Mouse (Mus musculus): ENCODE results near the gene Ccdc120. TPM values are rescaled to one million over a fixed set of nuclear protein-coding genes. Genes with fewer than 3 reads are reported as not detected.
"Not testable (repeated sequence)": the region's sequence is repeated elsewhere in the genome, so short reads cannot be mapped to it uniquely, and the experiment has no call there.

Gene Ccdc120
- polyA plus RNA-seq, 2 experiments: 14.9 to 25.7 TPM

- 0 out of 2 replicates have a peak, but pooled peaks have one; percentile 9 for ATAC-seq (ENCODE audit: low FRiP score, low read depth)
- Histone ChIP-seq H3K4me2 (replicated peaks; ENCODE audit: low read depth, low read length, severe bottlenecking) (peak overlapping the region; percentile 44), H3K4me3 (replicated peaks; ENCODE audit: low read length) (peak overlapping the region; percentile 35)
- H3K9me3 ChIP-seq (ENCODE audit: control insufficient read depth, low read length); H3K4me1 ChIP-seq (ENCODE audit: control insufficient read depth, insufficient read depth, low read length); H3K27ac ChIP-seq (replicated peaks; ENCODE audit: low read depth, low read length); H3K36me3 ChIP-seq (ENCODE audit: control insufficient read depth, insufficient read depth, low read length); DNase-seq (ENCODE audit: low spot score); H3K9ac ChIP-seq (ENCODE audit: low read depth, low read length, severe bottlenecking); H3K27me3 ChIP-seq (ENCODE audit: control insufficient read depth, insufficient read depth, low read length): not testable (repeated sequence)
- WGBS: 27% methylated on average over 5 of the region's 12 CpGs
These were observed 37.0 kb downstream of the Ccdc120 start for GRCm38 (mm10) chrX:7713764-7714134.

- Histone ChIP-seq H3K9ac (ENCODE audit: low read depth, low read length, severe bottlenecking) (peak within 1 kb of the TSS; percentile 61), H3K36me3 (ENCODE audit: control insufficient read depth, insufficient read depth, low read length) (no peaks in the 10 kb centered on the region), H3K9me3 (ENCODE audit: control insufficient read depth, low read length) (no peaks in the 10 kb centered on the region), H3K27me3 (ENCODE audit: control insufficient read depth, insufficient read depth, low read length) (no peaks in the 10 kb centered on the region), H3K4me3 (replicated peaks; ENCODE audit: low read length) (peak within 1 kb of the TSS; percentile 55), H3K4me1 (ENCODE audit: control insufficient read depth, insufficient read depth, low read length) (no peaks in the 10 kb centered on the region), H3K4me2 (replicated peaks; ENCODE audit: low read depth, low read length, severe bottlenecking) (peak within 1 kb of the TSS; percentile 53), H3K27ac (replicated peaks; ENCODE audit: low read depth, low read length) (0 out of 2 replicates have a peak within 1 kb of the TSS, but pooled peaks have one; percentile 33)
- peak; percentile 98 for ATAC-seq (ENCODE audit: low FRiP score, low read depth)
- WGBS: 20% methylated on average over 33 of the region's 33 CpGs
- DNase-seq (ENCODE audit: low spot score): peak; percentile 92
- TF ChIP-seq POLR2A (IDR thresholded peaks at IDR 0.05; ENCODE audit: borderline replicate concordance, extremely low read depth, insufficient read depth, insufficient read length): no peak
These were observed 53.7 kb downstream of the Ccdc120 start, which contains the start of gene Gpkow for GRCm38 (mm10) chrX:7696954-7697381. Gene Gpkow, plus strand, starts transcription at chrX:7697131.

- Histone ChIP-seq H3K4me3 (replicated peaks; ENCODE audit: low read length) (peak overlapping the region; percentile 55), H3K9ac (ENCODE audit: low read depth, low read length, severe bottlenecking) (no peak overlapping the region), H3K36me3 (ENCODE audit: control insufficient read depth, insufficient read depth, low read length) (no peaks in the 10 kb centered on the region), H3K4me1 (ENCODE audit: control insufficient read depth, insufficient read depth, low read length) (no peaks in the 10 kb centered on the region), H3K9me3 (ENCODE audit: control insufficient read depth, low read length) (no peaks in the 10 kb centered on the region), H3K4me2 (replicated peaks; ENCODE audit: low read depth, low read length, severe bottlenecking) (peak overlapping the region; percentile 31), H3K27ac (replicated peaks; ENCODE audit: low read depth, low read length) (no peak overlapping the region), H3K27me3 (ENCODE audit: control insufficient read depth, insufficient read depth, low read length) (no peaks in the 10 kb centered on the region)
- 49% methylated on average over 6 of the region's 6 CpGs for WGBS
- ATAC-seq (ENCODE audit: low FRiP score, low read depth) (0 out of 2 replicates have a peak, but pooled peaks have one; percentile 5), DNase-seq (ENCODE audit: low spot score) (no peak)
- no peak for TF ChIP-seq POLR2A (IDR thresholded peaks at IDR 0.05; ENCODE audit: borderline replicate concordance, extremely low read depth, insufficient read depth, insufficient read length)
These were observed 54.2 kb downstream of the Ccdc120 start for GRCm38 (mm10) chrX:7696520-7696919.

- DNase-seq (ENCODE audit: low spot score): no peak
- Histone ChIP-seq H3K27me3 (ENCODE audit: control insufficient read depth, insufficient read depth, low read length) (no peaks in the 10 kb centered on the region), H3K36me3 (ENCODE audit: control insufficient read depth, insufficient read depth, low read length) (no peaks in the 10 kb centered on the region), H3K9ac (ENCODE audit: low read depth, low read length, severe bottlenecking) (no peak overlapping the region), H3K27ac (replicated peaks; ENCODE audit: low read depth, low read length) (no peak overlapping the region), H3K4me3 (replicated peaks; ENCODE audit: low read length) (no peak overlapping the region), H3K4me2 (replicated peaks; ENCODE audit: low read depth, low read length, severe bottlenecking) (no peak overlapping the region), H3K4me1 (ENCODE audit: control insufficient read depth, insufficient read depth, low read length) (no peaks in the 10 kb centered on the region), H3K9me3 (ENCODE audit: control insufficient read depth, low read length) (no peaks in the 10 kb centered on the region)
- no peak for TF ChIP-seq POLR2A (IDR thresholded peaks at IDR 0.05; ENCODE audit: borderline replicate concordance, extremely low read depth, insufficient read depth, insufficient read length)
- 42% methylated on average over 4 of the region's 4 CpGs for WGBS
- ATAC-seq (ENCODE audit: low FRiP score, low read depth): no peak
These were observed 57.8 kb downstream of the Ccdc120 start for GRCm38 (mm10) chrX:7692862-7693261.

DNA sequence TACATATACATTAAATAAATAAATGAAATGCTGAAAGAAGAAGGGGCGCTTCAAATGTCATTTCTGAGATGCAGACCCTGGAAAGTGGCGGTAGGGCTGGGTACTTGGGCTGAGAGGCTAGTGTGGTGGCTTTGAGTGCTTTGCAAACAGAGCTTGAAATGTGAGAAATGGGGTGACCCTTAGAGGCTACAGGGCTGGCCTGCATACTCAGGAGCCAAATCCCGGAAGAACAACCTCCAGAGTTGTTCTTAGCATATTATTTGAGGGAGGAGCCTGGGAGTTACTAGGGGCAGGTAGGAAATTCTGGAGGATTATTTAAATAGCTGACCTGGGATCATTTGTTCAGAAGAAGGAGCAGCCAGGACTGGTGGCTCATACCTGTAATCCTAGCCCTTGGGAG is 60.2 kb downstream of the Ccdc120 start:
- H3K4me3 ChIP-seq (replicated peaks; ENCODE audit: low read length): no peak overlapping the region
- ATAC-seq (ENCODE audit: low FRiP score, low read depth) (no peak), DNase-seq (ENCODE audit: low spot score) (no peak)
- H3K4me1 ChIP-seq (ENCODE audit: control insufficient read depth, insufficient read depth, low read length): no peaks in the 10 kb centered on the region
- H3K27me3 ChIP-seq (ENCODE audit: control insufficient read depth, insufficient read depth, low read length): no peaks in the 10 kb centered on the region
- 71% methylated on average over 3 of the region's 3 CpGs for WGBS
- no peak overlapping the region for H3K27ac ChIP-seq (replicated peaks; ENCODE audit: low read depth, low read length)
- H3K36me3 ChIP-seq (ENCODE audit: control insufficient read depth, insufficient read depth, low read length): no peaks in the 10 kb centered on the region
- TF ChIP-seq POLR2A (IDR thresholded peaks at IDR 0.05; ENCODE audit: borderline replicate concordance, extremely low read depth, insufficient read depth, insufficient read length): no peak
- H3K9me3 ChIP-seq (ENCODE audit: control insufficient read depth, low read length): no peaks in the 10 kb centered on the region
- no peak overlapping the region for H3K4me2 ChIP-seq (replicated peaks; ENCODE audit: low read depth, low read length, severe bottlenecking)
- no peak overlapping the region for H3K9ac ChIP-seq (ENCODE audit: low read depth, low read length, severe bottlenecking)

DNA sequence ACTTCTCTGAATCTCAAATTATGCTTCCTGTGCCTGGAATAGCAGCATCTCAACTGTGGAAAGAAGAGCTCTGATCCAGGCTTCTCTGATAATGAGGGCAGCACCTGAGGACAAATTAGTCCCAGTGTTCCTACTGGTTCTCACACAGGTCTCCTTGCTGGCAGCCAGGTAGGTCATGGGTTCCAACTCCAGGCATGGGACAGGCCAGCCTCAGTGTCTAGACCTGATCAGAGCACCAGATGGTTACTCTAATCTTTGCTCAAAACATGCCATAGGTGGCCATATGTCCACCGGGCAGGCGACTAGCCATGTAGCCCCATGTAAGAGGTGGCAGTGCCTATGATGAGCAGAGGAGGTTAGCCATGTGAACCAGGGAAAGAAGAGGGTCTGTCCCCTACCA is 62.4 kb downstream of the Ccdc120 start:
- H3K27me3 ChIP-seq (ENCODE audit: control insufficient read depth, insufficient read depth, low read length): no peaks in the 10 kb centered on the region
- H3K4me3 ChIP-seq (replicated peaks; ENCODE audit: low read length): no peak overlapping the region
- DNase-seq (ENCODE audit: low spot score) (no peak), ATAC-seq (ENCODE audit: low FRiP score, low read depth) (no peak)
- no peak for TF ChIP-seq POLR2A (IDR thresholded peaks at IDR 0.05; ENCODE audit: borderline replicate concordance, extremely low read depth, insufficient read depth, insufficient read length)
- H3K36me3 ChIP-seq (ENCODE audit: control insufficient read depth, insufficient read depth, low read length): no peaks in the 10 kb centered on the region
- H3K9me3 ChIP-seq (ENCODE audit: control insufficient read depth, low read length): no peaks in the 10 kb centered on the region
- H3K4me2 ChIP-seq (replicated peaks; ENCODE audit: low read depth, low read length, severe bottlenecking): no peak overlapping the region
- WGBS: 100% methylated on average over 2 of the region's 2 CpGs
- no peak overlapping the region for H3K9ac ChIP-seq (ENCODE audit: low read depth, low read length, severe bottlenecking)
- H3K4me1 ChIP-seq (ENCODE audit: control insufficient read depth, insufficient read depth, low read length): no peaks in the 10 kb centered on the region
- no peak overlapping the region for H3K27ac ChIP-seq (replicated peaks; ENCODE audit: low read depth, low read length)

Other genes starting within 250 kb of the Ccdc120 start
- gene Foxp3, start 177.3 kb downstream of the Ccdc120 start, polyA plus RNA-seq (2012; rRNA removed): 0.03 and 0.04 TPM in 2 replicates
- gene Foxp3, start 177.3 kb downstream of the Ccdc120 start, polyA plus RNA-seq (2014; fragmentation: Nextera tagmentation; extraction: Ambion mirVana): not detected in 2 replicates
- gene Ppp1r3f, start 176.6 kb downstream of the Ccdc120 start, polyA plus RNA-seq (2012; rRNA removed): 6.0 and 6.4 TPM in 2 replicates
- gene Ppp1r3f, start 176.6 kb downstream of the Ccdc120 start, polyA plus RNA-seq (2014; fragmentation: Nextera tagmentation; extraction: Ambion mirVana): 1.4 and 1.5 TPM in 2 replicates
- 23.5 and 26.8 TPM in 2 replicates for gene Ccdc22, start 145.4 kb downstream of the Ccdc120 start, polyA plus RNA-seq (2012; rRNA removed)
- 27.1 and 27.2 TPM in 2 replicates for gene Ccdc22, start 145.4 kb downstream of the Ccdc120 start, polyA plus RNA-seq (2014; fragmentation: Nextera tagmentation; extraction: Ambion mirVana)
- 0.04 TPM in 1 of 2 replicates, not detected in the other for gene Cacna1f, start 143.8 kb downstream of the Ccdc120 start, polyA plus RNA-seq (2012; rRNA removed)
- gene Cacna1f, start 143.8 kb downstream of the Ccdc120 start, polyA plus RNA-seq (2014; fragmentation: Nextera tagmentation; extraction: Ambion mirVana): 0.04 TPM in 2 replicates
- 2.0 and 2.1 TPM in 2 replicates for gene Syp, start 112.4 kb downstream of the Ccdc120 start, polyA plus RNA-seq (2012; rRNA removed)
- 0.51 and 0.72 TPM in 2 replicates for gene Syp, start 112.4 kb downstream of the Ccdc120 start, polyA plus RNA-seq (2014; fragmentation: Nextera tagmentation; extraction: Ambion mirVana)
- gene Prickle3, start 93.6 kb downstream of the Ccdc120 start, polyA plus RNA-seq (2012; rRNA removed): 23.4 and 27.5 TPM in 2 replicates
- gene Prickle3, start 93.6 kb downstream of the Ccdc120 start, polyA plus RNA-seq (2014; fragmentation: Nextera tagmentation; extraction: Ambion mirVana): 9.5 and 13.8 TPM in 2 replicates
- 196 and 259 TPM in 2 replicates for gene Plp2, start 79.5 kb downstream of the Ccdc120 start, polyA plus RNA-seq (2012; rRNA removed)
- gene Plp2, start 79.5 kb downstream of the Ccdc120 start, polyA plus RNA-seq (2014; fragmentation: Nextera tagmentation; extraction: Ambion mirVana): 190 and 201 TPM in 2 replicates
- gene Magix, start 69.7 kb downstream of the Ccdc120 start, polyA plus RNA-seq (2012; rRNA removed): 0.38 and 0.55 TPM in 2 replicates
- 0.73 and 0.87 TPM in 2 replicates for gene Magix, start 69.7 kb downstream of the Ccdc120 start, polyA plus RNA-seq (2014; fragmentation: Nextera tagmentation; extraction: Ambion mirVana)
- gene Gpkow, start 53.8 kb downstream of the Ccdc120 start, polyA plus RNA-seq (2012; rRNA removed): 20.5 and 28.9 TPM in 2 replicates
- 37.8 and 43.9 TPM in 2 replicates for gene Gpkow, start 53.8 kb downstream of the Ccdc120 start, polyA plus RNA-seq (2014; fragmentation: Nextera tagmentation; extraction: Ambion mirVana)
- gene Wdr45, start 36.6 kb downstream of the Ccdc120 start, polyA plus RNA-seq (2012; rRNA removed): 48.6 and 56.5 TPM in 2 replicates
- gene Wdr45, start 36.6 kb downstream of the Ccdc120 start, polyA plus RNA-seq (2014; fragmentation: Nextera tagmentation; extraction: Ambion mirVana): 20.4 and 25.3 TPM in 2 replicates
- 0.50 and 0.85 TPM in 2 replicates for gene Gm45208, start 28.7 kb downstream of the Ccdc120 start, polyA plus RNA-seq (2012; rRNA removed)
- 0.43 and 0.48 TPM in 2 replicates for gene Gm45208, start 28.7 kb downstream of the Ccdc120 start, polyA plus RNA-seq (2014; fragmentation: Nextera tagmentation; extraction: Ambion mirVana)
- 83.7 and 91.1 TPM in 2 replicates for gene Praf2, start 22.5 kb downstream of the Ccdc120 start, polyA plus RNA-seq (2012; rRNA removed)
- 89.4 and 92.0 TPM in 2 replicates for gene Praf2, start 22.5 kb downstream of the Ccdc120 start, polyA plus RNA-seq (2014; fragmentation: Nextera tagmentation; extraction: Ambion mirVana)
- 24.4 and 25.3 TPM in 2 replicates for gene Tfe3, start 11.7 kb upstream of the Ccdc120 start, polyA plus RNA-seq (2012; rRNA removed)
- gene Tfe3, start 11.7 kb upstream of the Ccdc120 start, polyA plus RNA-seq (2014; fragmentation: Nextera tagmentation; extraction: Ambion mirVana): 22.1 and 22.2 TPM in 2 replicates
- gene Gripap1, start 38.9 kb upstream of the Ccdc120 start, polyA plus RNA-seq (2012; rRNA removed): 60.2 and 63.0 TPM in 2 replicates
- gene Gripap1, start 38.9 kb upstream of the Ccdc120 start, polyA plus RNA-seq (2014; fragmentation: Nextera tagmentation; extraction: Ambion mirVana): 31.9 and 32.9 TPM in 2 replicates
- gene Kcnd1, start 71.4 kb upstream of the Ccdc120 start, polyA plus RNA-seq (2012; rRNA removed): 4.1 and 5.7 TPM in 2 replicates
- gene Kcnd1, start 71.4 kb upstream of the Ccdc120 start, polyA plus RNA-seq (2014; fragmentation: Nextera tagmentation; extraction: Ambion mirVana): 1.7 and 2.2 TPM in 2 replicates
- gene Otud5, start 90.5 kb upstream of the Ccdc120 start, polyA plus RNA-seq (2012; rRNA removed): 71.3 and 76.3 TPM in 2 replicates
- gene Otud5, start 90.5 kb upstream of the Ccdc120 start, polyA plus RNA-seq (2014; fragmentation: Nextera tagmentation; extraction: Ambion mirVana): 38.3 and 38.7 TPM in 2 replicates
- 9.3 and 11.8 TPM in 2 replicates for gene Pim2, start 127.4 kb upstream of the Ccdc120 start, polyA plus RNA-seq (2012; rRNA removed)
- 4.2 and 4.6 TPM in 2 replicates for gene Pim2, start 127.4 kb upstream of the Ccdc120 start, polyA plus RNA-seq (2014; fragmentation: Nextera tagmentation; extraction: Ambion mirVana)
- 74.0 and 119 TPM in 2 replicates for gene Slc35a2, start 133.1 kb upstream of the Ccdc120 start, polyA plus RNA-seq (2012; rRNA removed)
- 29.1 and 30.0 TPM in 2 replicates for gene Slc35a2, start 133.1 kb upstream of the Ccdc120 start, polyA plus RNA-seq (2014; fragmentation: Nextera tagmentation; extraction: Ambion mirVana)
- 106 and 138 TPM in 2 replicates for gene Pqbp1, start 148.4 kb upstream of the Ccdc120 start, polyA plus RNA-seq (2012; rRNA removed)
- gene Pqbp1, start 148.4 kb upstream of the Ccdc120 start, polyA plus RNA-seq (2014; fragmentation: Nextera tagmentation; extraction: Ambion mirVana): 93.0 and 105 TPM in 2 replicates
- 50.1 and 57.8 TPM in 2 replicates for gene Timm17b, start 148.5 kb upstream of the Ccdc120 start, polyA plus RNA-seq (2012; rRNA removed)
- gene Timm17b, start 148.5 kb upstream of the Ccdc120 start, polyA plus RNA-seq (2014; fragmentation: Nextera tagmentation; extraction: Ambion mirVana): 187 and 196 TPM in 2 replicates
- not detected in 2 replicates for gene Gm10491, start 156.9 kb upstream of the Ccdc120 start, polyA plus RNA-seq (2012; rRNA removed)
- gene Gm10491, start 156.9 kb upstream of the Ccdc120 start, polyA plus RNA-seq (2014; fragmentation: Nextera tagmentation; extraction: Ambion mirVana): not detected in 2 replicates
- gene Gm10490, start 158.6 kb upstream of the Ccdc120 start, polyA plus RNA-seq (2012; rRNA removed): not detected in 2 replicates
- not detected in 2 replicates for gene Gm10490, start 158.6 kb upstream of the Ccdc120 start, polyA plus RNA-seq (2014; fragmentation: Nextera tagmentation; extraction: Ambion mirVana)
- 0.93 and 0.95 TPM in 2 replicates for gene Pcsk1n, start 168.9 kb upstream of the Ccdc120 start, polyA plus RNA-seq (2012; rRNA removed)
- 0.67 and 1.3 TPM in 2 replicates for gene Pcsk1n, start 168.9 kb upstream of the Ccdc120 start, polyA plus RNA-seq (2014; fragmentation: Nextera tagmentation; extraction: Ambion mirVana)
- 0.05 and 0.10 TPM in 2 replicates for gene Eras, start 177.7 kb upstream of the Ccdc120 start, polyA plus RNA-seq (2012; rRNA removed)
- not detected in 2 replicates for gene Eras, start 177.7 kb upstream of the Ccdc120 start, polyA plus RNA-seq (2014; fragmentation: Nextera tagmentation; extraction: Ambion mirVana)
- gene Hdac6, start 197.0 kb upstream of the Ccdc120 start, polyA plus RNA-seq (2012; rRNA removed): 67.3 and 78.8 TPM in 2 replicates
- 28.1 and 32.3 TPM in 2 replicates for gene Hdac6, start 197.0 kb upstream of the Ccdc120 start, polyA plus RNA-seq (2014; fragmentation: Nextera tagmentation; extraction: Ambion mirVana)
- gene Gata1, start 227.2 kb upstream of the Ccdc120 start, polyA plus RNA-seq (2012; rRNA removed): 1.5 and 2.0 TPM in 2 replicates
- 1.3 and 1.6 TPM in 2 replicates for gene Gata1, start 227.2 kb upstream of the Ccdc120 start, polyA plus RNA-seq (2014; fragmentation: Nextera tagmentation; extraction: Ambion mirVana)

Data from limb, embryonic 14.5 days (tissue).